Mouse (Mus musculus): ENCODE measurements at regions not wholly inside any gene's neighbourhood (a gene's known extent, or its start where the extent isn't known, plus 50 kb on each side); places are given as distances from the start of the nearest gene placed in this dataset.

GRCm38 (mm10) chr9:79526390-79526789 lies 192.2 kb downstream of the Col12a1 start:
- H3K27ac ChIP-seq (ENCODE audit: control insufficient read depth, insufficient read depth, low read length), result no peak overlapping the region
- TF ChIP-seq POLR2A (IDR thresholded peaks at IDR 0.05; ENCODE audit: control insufficient read depth, extremely low read depth, insufficient read depth, low read length, poor library complexity), result no peak
- TF ChIP-seq CTCF (IDR thresholded peaks at IDR 0.05; ENCODE audit: borderline replicate concordance, control insufficient read depth, extremely low read depth, insufficient read depth, low read length, poor library complexity), result no peak
- H3K4me3 ChIP-seq (ENCODE audit: control insufficient read depth, insufficient read depth, low read length), result no peak overlapping the region
- H3K27me3 ChIP-seq (ENCODE audit: control insufficient read depth, insufficient read depth, low read length), result no peaks in the 10 kb centered on the region
- no peaks in the 10 kb centered on the region for H3K36me3 ChIP-seq (ENCODE audit: control insufficient read depth, insufficient read depth, low read length)
- WGBS, result 61% methylated on average over 6 of the region's 6 CpGs
- H3K4me1 ChIP-seq (replicated peaks; ENCODE audit: control insufficient read depth, insufficient read depth, low read length), result no peaks in the 10 kb centered on the region
- no peak for DNase-seq

DNA sequence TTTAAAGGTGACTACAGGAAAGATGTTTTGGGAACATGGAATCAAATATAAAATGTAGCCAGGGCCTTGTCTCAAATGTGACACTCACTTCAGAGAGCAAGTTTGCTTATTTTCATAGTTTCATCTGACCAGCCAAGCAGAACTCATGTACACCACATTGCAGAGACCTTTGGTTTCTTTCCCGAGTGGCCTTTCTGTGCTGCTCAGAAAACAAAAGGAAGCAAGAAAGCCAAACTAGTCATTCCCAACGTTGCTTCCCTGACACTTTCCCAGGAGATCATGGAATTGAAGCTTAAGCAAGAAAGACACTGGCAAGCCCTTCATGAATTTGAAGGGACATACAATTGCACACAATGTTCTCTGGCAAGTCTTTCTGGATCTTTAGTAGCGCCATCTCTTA lies 191.3 kb downstream of the Col12a1 start:
- DNase-seq, result no peak
- 79% methylated on average over 3 of the region's 3 CpGs for WGBS
- Histone ChIP-seq H3K4me1 (replicated peaks; ENCODE audit: control insufficient read depth, insufficient read depth, low read length) (no peaks in the 10 kb centered on the region), H3K27ac (ENCODE audit: control insufficient read depth, insufficient read depth, low read length) (no peak overlapping the region), H3K27me3 (ENCODE audit: control insufficient read depth, insufficient read depth, low read length) (no peaks in the 10 kb centered on the region), H3K4me3 (ENCODE audit: control insufficient read depth, insufficient read depth, low read length) (no peak overlapping the region), H3K36me3 (ENCODE audit: control insufficient read depth, insufficient read depth, low read length) (no peaks in the 10 kb centered on the region)
- TF ChIP-seq CTCF (IDR thresholded peaks at IDR 0.05; ENCODE audit: borderline replicate concordance, control insufficient read depth, extremely low read depth, insufficient read depth, low read length, poor library complexity), result no peak
- TF ChIP-seq POLR2A (IDR thresholded peaks at IDR 0.05; ENCODE audit: control insufficient read depth, extremely low read depth, insufficient read depth, low read length, poor library complexity), result no peak
